Mouse (Mus musculus): ENCODE results near the gene Syne1.

Syne1 gene

DNA sequence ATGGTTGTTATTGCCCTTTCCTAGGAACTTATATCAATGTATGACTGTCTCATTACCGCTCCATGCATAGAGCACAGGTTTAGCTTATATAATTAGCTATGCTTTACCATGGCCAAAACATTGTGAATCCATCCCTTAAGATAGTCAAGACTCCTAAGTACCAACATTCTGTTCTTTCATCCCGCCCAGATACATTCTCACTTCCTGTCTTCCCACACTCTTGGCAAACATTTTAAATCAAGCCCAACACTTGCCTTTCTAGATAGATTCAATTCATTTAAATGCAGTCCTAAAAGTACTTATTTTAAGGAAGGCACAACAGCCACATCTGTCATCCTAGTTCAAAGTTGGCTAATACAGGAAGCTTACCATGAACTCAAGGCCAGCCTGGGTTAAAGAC, 113.5 kb downstream of the Syne1 start:
- DNase-seq (ENCODE audit: low spot score) = no peak

DNA sequence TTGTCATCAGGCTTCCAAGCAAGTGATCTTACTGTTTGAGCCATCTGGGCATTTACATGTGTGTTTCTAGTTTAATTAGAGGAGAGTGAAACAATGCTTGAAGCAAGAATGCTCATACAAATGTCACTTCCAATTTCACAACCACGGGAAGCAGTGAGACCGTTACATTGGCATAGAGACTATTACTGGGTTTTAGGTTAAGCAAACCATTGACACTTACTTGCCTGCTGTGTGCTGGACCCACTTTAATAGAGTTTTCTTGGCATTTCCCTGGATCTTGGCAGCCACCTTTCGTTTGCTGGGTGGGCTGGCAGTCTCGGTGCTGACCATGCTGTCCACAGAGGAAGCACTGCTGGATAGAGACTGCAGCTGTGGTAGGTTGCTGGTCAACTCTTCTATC, 127.3 kb downstream of the Syne1 start:
- no peak for DNase-seq (ENCODE audit: low spot score)

DNA sequence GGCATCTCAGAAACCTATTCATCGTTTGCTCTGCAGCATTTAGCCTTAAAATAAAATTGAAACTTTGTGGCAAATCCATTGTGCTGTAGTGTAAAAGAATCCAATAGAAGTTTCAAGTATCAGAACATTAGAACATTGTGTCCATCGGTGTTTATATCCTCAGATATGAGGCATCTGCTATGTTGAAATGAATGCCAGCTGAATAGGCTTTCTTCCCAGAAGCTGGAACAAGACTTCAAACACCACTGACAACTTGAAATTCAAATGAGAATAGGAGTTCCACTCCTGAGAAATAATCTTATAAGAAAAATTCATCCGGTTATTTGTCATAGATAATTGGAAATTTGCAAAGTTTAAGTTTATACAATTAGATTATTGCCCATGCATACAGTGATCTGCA, 135.6 kb downstream of the Syne1 start:
- DNase-seq (ENCODE audit: low spot score) = peak; percentile 4

DNA sequence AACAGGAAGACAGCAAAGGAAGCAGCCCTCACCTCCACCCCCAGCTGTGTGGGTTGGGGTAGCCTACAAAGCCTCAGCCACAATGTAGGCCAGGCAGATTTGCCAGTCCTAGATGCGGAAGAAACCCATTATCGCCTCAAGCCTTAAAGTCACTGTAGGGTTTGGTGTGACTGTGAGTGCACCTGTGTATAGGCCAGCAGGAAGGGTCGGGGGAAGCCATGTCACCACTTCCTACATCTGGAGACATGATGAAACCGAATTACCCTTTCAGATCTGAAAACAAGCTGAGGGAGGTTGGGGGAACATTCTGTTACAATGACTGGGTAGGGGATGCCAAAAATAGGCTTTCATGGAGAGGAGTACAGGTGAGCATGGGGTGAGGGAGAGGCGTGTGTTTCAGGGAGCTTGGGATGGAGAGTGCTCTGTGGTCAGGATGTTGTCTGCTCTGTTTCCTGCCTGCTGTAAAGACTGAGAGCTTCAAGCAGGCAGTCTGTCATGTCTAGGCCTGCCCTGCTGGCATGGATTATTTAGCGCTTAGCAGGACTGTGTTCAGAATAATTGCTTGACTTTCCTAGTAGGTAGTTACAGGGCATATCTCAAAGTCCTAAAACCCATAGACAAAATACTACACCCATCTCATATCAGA, 167.0 kb downstream of the Syne1 start:
- no peak for DNase-seq (ENCODE audit: low spot score)

DNA sequence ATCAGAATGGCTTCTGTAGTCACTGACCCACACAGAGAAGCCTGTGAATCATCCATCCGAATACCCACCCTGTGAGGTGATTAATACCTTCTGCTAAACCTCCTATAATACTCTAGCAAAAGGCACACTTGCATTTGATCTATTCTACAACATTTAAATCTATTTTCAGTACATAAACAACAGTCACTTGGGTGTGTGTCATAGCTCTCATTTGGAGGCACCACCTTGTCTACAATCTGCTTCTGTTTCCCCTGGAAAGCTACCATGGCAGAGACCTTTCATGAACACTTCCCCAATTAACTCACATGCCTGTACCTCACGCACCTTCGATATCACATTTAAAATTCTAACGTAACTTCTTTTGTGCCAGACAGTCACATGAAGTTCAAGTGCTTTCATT, 169.7 kb downstream of the Syne1 start:
- DNase-seq (ENCODE audit: low spot score) = no peak

DNA sequence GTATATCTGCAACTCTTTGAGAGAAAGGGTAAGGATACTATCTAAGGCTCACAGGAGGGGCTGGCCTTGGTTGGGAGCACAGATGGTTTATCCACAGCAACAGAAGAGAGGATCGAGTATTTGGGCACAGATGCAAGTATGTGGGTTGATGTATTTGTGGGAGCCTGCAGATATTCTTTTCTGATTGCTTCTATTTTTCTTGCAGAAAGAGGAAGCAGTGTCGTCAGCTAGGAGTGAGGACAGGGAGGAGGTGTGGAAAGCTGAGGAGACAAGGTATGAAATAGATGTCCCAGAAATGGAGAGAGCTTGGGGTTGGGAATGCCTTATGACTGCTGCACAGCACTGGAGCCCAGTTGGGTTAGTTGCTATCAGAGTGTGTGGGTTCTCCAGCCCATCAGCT, 172.3 kb downstream of the Syne1 start:
- DNase-seq (ENCODE audit: low spot score) = no peak

DNA sequence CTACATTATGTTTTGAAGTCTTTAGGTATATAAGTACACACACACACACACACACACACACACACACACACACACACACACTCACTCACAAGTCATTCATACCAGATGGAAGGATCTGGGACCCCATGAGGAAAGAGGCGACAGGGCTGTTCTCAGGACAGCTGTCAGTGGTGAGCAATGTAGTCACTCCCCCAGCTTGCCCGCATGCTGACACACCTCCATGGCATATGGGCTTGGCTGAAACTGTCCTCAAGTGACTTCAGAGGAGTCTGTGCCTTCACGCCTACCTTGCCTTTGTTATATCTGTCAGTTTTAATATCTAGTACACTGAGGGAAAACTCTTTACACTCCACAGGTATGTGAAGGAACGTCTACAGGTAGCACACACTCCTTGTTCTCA, 181.7 kb downstream of the Syne1 start:
- DNase-seq (ENCODE audit: low spot score) = no peak

DNA sequence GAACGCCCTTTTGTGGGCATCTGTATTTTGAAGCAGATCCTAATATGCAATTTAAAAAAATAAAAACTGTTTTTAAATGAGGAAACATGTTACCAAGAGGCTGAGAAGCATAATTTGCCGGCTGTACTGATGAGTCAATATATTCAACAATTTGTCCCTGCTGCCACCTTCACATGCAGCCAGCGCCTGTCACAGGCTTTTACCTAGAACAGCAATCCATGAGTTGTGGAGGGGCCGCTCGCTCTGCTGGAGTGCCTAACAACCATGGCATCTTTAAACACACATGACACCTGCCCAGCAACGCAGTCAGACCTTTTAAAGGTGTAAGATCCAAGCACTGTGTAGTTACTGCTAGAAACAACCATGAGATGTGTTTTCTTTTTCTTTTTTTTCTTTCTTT, 183.0 kb downstream of the Syne1 start:
- no peak for DNase-seq (ENCODE audit: low spot score)

DNA sequence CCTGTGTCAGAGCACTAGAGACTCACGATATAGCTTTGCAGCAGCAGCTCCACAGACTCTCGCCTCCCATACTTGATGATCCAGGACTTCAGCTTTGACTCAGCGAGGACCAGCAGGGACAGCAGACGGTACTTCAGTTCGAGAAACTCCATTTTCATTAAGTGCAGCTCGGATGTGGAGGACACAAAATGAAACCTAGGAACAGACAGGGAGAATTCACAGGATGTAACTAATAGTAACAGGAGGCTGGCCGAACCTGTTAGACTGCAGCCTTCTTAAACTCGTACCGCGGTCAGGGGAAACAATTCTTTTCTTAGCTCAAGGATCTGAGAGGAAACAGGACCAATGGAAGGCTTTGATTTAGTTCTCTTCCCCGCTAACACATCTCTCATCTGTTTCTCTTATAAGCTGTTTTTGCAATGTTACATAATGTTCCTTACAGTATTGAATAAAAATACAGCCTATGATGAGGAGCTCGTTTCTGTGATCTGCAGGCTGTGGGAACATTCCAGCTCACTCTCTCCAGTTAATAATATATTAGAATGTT, 183.7 kb downstream of the Syne1 start:
- no peak for DNase-seq (ENCODE audit: low spot score)

DNA sequence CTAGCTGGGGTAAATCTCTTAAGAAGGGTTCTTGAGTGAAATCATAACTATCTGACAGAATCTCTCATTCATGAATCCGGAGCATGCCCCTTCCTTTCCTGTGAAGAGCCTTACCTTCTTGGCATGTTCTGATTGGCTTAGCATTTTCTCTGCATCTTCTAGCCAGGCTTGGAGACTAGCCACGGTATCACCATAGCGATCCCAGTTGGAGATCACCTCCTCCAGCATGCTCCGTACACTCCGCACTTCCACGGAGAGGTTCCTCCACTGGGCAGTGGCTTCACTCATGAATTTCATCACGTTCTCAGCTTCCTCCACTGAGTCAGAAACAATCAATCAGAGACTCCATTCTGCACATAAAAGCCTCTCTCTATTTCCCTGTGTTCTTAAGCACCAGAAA, 190.7 kb downstream of the Syne1 start:
- no peak for DNase-seq (ENCODE audit: low spot score)

DNA sequence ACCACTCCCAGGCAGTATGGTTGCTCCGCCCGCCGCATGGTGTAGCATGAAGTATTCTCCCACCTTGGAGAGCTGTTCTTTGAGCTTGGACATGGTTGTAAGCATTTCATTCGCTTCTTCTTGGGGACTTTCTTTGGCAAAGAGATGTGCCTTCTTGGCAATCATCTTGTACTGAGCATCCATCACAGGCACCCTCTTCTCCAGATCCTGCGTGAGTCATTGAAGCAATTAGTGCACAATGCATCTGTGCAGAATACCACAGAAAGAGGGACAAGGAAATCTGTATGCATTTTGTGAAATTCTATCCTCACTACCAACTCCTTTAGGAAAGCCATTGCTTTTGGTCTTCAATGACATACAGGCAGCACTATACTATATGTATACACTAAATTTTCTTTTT, 194.7 kb downstream of the Syne1 start:
- no peak for DNase-seq (ENCODE audit: low spot score)

DNA sequence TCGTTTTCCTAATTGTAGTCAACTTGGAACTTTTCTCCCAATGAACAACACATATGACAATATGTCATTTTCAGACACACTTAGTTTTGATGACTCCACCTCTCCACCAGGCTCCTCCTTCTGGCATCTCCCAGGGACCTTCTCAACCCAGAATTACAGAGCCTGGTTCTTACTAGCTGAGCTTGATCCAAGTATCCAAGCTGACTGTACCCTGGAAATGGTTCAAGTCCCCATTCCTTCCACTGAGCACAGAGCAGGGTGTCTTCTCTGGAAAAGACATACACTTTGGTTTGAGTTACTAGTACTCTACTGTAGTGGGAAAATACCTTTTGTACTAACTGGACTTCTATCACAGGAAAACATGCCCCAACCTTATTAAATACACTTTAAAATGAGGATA, 197.9 kb downstream of the Syne1 start:
- no peak for DNase-seq (ENCODE audit: low spot score)

DNA sequence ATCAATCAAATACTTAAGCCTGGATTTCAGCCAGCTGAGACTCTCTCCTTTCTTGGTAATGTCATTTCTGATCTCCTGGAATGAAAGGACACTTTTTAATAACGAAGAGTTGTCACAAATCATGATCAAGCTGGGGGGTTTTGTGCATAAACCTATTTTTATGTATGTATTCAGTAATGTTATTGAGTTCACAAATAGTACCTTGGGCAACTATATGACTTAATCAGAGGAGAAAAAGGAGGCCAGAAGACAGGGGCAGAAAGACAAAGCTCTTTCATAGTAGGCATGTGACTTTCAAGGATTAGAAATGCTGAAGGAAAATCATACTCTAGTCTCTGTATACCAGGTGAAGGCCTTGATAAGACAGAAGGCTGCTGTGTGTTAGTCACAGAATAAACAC, 204.4 kb downstream of the Syne1 start:
- DNase-seq (ENCODE audit: low spot score) = no peak

DNA sequence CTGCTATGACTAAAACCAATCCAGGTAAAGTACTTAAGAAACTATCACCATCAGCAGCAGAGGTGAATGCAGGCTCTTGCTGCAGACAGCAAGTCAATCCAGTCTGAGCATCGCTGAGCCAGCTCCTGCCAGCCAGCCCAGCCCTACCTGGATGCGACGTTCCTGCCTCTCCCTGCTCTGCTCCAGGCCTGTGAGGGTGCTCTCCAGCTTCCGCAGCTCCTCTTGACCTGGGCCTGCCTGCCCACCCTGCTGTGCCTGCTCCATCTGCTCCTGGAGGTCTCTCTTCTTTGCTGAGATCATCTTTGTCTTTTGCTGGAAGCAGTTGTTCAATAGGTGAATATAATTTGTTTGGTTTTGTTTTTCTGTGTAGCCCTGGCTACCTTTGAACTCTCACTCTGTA, 208.1 kb downstream of the Syne1 start:
- DNase-seq (ENCODE audit: low spot score) = no peak

DNA sequence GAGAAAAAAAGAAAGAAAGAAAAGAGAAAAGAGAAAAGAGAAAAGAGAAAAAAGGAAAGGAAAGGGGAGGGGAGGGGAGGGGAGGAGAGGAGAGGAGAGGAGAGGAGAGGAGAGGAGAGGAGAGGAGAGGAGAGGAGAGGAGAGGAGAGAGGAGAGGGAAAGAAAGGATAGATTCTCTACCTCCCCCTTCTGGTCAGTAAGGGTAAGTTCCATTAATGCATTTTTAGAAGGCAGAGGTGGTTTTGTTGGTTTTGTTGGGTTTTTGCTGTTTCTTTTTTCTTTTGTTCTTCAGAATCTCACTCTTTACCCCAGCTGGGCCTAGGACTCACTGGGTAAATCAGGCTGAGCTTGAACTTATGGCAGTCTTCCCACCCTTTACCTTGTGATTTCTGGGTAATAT, 214.9 kb downstream of the Syne1 start:
- no peak for DNase-seq (ENCODE audit: low spot score)

DNA sequence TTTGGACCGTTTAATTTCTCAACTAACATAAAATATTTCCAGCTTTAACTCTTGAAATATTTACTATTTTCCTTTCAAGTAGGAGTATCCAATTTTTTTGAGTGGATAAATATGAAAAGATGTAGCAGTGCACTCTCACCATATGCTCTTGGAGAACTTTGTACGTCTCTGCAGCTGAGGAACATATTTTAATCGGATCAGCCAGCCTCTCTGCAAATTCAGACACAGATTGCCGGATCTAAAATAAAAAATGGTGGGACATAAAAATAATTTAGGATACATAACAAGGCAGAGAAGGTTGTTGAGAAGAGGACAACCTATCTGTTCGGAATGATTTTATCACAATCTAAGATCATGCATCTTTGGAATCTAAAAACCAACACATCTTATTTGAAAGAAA, 218.5 kb downstream of the Syne1 start:
- DNase-seq (ENCODE audit: low spot score) = no peak

DNA sequence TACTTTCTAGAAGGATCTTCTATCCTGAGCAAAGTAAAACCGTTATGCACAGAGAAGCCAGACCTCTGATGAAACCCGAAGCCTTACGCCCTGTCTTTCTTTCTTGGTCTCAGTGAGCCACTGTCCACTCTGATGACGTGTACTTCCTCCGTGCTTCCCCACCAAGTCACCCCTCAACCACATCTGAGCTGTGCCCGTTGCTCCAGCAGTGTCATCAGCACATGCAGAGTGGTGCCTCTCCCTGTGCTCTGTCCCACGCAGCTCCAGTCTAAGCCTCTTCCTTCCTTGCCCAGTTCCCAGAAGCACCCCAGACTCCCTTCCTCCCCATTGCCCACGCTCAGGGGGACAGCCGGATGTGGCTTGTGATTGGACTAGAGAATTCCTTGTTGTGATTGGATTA, 224.6 kb downstream of the Syne1 start:
- no peak for DNase-seq (ENCODE audit: low spot score)

DNA sequence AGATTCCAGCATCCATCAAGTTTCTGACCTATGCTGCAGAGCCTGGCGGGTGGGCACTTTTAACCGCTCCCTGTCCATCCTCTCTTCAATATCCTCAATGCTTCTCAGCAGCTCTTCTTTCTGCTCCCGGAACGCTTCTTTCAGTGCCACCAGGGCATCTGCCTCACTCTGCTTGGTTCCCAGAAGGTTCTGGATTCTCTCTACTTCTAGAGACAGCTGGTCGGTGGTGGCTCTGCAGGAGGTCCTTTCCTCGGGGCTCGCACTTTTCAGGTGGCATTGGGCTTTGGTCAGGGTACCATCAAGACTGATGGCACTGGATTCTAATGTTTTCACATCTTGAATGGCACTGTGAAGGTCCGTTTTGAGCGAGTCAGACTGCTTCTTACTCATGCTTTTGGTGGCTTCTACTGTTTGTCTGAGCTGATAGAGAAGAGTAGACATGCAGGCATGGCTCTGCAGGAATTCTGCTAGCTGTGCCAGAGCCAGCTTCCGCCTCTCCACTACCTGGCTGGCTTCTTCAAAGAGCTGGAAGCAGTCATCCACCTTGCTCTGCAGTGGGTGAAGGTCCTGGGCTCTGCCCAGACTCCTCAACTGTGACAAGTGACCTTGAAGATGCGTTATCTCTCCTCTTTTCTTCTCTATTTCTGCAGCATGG, 227.4 kb downstream of the Syne1 start:
- DNase-seq (ENCODE audit: low spot score) = no peak

DNA sequence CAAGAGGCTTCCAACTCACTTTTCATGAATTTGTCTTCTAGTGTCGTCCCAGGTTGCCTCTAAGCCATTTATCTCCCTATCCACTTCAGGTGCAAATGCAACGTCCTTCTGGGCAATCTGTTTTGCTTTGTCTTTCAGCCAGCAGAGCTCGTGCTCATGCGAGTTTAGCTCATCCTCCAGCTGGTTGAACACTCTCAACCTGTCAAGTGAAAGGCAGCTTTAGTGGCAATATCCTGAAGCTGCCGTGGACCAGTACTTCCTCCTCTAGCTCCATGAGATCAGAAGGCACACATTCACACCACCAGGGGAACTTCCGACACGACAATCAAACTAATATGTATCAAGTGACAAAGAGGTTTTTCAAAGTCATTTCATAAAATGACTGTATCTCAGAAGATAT, 228.7 kb downstream of the Syne1 start:
- no peak for DNase-seq (ENCODE audit: low spot score)

DNA sequence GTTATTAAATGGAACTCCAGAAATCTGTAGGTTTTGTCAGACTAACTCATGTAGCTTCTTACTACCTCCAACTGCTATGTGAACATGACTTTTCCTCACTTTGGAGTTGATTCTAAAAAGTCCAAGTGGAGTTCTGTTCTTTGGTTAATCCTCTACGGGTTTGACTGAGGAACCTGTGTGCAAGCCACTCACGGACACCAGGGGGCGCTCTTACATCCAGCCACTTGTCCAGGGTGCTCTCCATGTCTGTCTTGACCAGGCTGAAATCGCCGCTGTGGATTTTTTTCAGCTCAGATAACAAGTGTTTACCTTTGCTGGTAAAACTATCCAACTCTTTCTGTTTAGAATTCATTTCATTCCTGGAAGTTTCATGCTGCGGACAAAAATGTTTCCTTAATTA, 233.7 kb downstream of the Syne1 start:
- peak; percentile 69 for DNase-seq (ENCODE audit: low spot score)

DNA sequence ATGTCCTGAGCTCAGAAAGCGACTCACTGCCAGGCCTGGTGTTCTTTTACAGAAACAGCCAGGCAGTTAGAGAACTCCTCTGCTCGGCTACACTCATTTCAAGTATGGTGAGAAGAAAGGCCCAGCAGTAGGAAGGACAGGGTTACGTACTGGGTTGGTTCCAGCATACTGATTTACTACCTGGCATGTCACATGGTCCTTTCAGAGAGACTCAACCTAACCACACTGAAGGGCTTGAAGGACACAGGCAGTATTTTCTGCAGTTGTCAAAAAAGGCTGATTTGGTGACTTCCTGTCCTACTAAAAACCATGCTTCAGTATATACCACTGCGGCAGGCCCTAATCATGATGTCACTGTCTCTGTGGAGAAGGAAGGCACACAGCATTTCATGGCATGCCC, 238.8 kb downstream of the Syne1 start:
- DNase-seq (ENCODE audit: low spot score) = no peak

DNA sequence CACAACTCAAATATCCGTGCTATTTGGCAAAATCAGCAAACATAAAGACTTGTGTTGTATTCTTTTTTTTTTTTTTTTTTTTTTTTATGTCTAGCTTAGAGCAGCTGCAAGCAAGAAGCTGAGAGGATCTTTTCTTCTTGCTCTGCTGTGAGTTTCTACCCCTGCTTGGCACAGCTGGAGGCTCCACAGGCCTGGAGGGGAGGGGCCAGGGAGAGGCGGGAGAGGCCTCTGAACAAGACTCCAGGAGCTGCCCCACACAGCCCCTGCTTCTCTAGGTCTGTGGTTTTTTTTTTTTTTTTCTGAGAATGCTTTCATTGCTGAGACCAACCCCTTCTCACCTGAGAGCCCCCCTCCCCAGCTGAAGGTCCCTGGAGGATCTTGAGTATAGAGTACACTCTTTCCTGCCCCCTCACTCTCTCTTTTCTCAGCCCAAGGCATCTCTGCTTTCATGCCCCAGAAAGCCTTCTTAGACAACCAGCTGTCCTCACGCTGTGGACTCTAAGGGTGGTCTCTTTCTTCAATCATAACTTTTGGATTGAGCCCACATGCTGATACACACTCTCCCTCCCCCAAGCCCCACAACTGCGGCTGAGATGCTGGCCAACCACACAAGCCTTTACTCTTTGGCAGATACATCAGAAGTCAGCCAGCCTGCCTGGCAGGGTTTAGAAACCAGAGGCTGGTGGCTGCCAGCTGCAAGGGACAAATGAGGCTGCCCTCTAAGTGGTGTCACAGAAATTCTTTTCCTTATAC, 241.1 kb downstream of the Syne1 start:
- DNase-seq (ENCODE audit: low spot score) = no peak

DNA sequence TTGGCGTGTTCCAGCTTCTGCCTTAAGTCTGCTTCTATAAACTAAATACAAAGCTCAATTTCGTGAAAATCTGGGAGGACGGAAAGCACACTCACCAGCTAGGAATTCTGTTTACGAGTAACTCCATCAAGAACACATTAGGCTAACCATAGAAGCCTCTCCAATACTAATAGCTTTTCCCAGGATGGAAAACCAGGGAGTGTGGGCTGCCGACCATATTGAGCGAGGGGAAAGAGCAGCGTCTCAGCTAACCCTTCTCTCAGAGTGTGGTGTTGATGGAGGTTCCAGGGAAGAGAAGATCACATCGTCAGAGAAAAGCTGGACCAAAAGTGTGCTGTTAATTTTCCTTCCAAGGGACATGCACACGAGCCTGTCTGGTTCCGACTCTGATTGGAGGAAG, 241.9 kb downstream of the Syne1 start:
- no peak for DNase-seq (ENCODE audit: low spot score)

All from lung, postnatal 25 days (tissue).